7 mouse cellular contexts compared by ENCODE assay signal in the genomic region with DNA sequence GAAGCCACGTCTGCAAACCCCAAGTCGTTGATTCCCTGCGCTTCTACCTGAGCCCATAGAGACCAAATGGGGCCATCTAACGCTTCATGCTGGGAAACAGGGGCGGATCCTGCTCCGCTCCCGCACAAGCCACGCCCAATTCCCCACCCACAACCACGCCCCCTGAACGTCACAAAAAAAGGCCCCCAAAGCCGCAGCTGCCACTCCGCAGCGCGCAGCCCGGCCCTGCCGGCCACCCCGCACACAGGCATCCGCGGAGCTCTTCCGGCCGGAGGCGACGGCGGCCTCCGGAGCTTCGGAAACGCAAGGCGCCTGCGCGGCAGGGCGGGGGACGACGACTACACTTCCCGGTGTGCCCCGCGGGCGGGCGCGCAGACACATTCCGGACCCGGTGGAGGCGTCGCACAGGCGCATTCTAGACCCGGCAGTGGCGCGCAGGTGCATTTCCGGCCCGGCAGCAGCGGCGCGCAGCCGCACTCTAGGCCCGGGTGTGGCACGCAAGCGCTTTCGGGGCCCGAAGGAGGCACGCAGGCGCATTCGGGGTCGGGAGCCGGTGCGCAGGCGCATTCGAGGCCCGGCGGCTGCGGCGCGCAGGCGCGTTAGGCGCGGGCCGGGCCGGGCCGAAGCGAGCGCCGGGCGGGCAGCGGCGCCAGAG. TPM values are rescaled to one million over a fixed set of nuclear protein-coding genes. Genes with fewer than 3 reads are reported as not detected.
DNase-seq lines count a peak whose midpoint lies in the region; ATAC-seq lines count a peak whose summit lies in the region.

Cdc34 (plus strand) TSS at position 605 of the 655 bp plus-strand sequence.

- H3K36me3 ChIP-seq in embryonic facial prominence, embryonic 10.5 days (replicated peaks), result peaks cover 33% of the 10 kb centered on the region
- peaks cover 16% of the 10 kb centered on the region for H3K36me3 ChIP-seq in limb, embryonic 11.5 days (ENCODE audit: control insufficient read depth, insufficient read depth, low read length)
- H3K36me3 ChIP-seq in midbrain, embryonic 14.5 days (ENCODE audit: control insufficient read depth, insufficient read depth, low read length), result peaks cover 26% of the 10 kb centered on the region

- peak within 1 kb of the TSS; percentile 82 for H3K27ac ChIP-seq in embryonic facial prominence, embryonic 10.5 days (replicated peaks)
- H3K27ac ChIP-seq in limb, embryonic 11.5 days (replicated peaks; ENCODE audit: low read depth, low read length), result peak within 1 kb of the TSS; percentile 57
- H3K27ac ChIP-seq in midbrain, embryonic 14.5 days (replicated peaks; ENCODE audit: low read depth, low read length), result peak within 1 kb of the TSS; percentile 86

- no peaks in the 10 kb centered on the region for H3K9me3 ChIP-seq in embryonic facial prominence, embryonic 10.5 days
- H3K9me3 ChIP-seq in limb, embryonic 11.5 days (ENCODE audit: control insufficient read depth, low read length), result no peaks in the 10 kb centered on the region
- H3K9me3 ChIP-seq in midbrain, embryonic 14.5 days (ENCODE audit: control insufficient read depth, low read length), result no peaks in the 10 kb centered on the region

- ATAC-seq in granulocyte monocyte progenitor cell, adult 5-6 weeks (replicated peaks; ENCODE audit: poor library complexity, severe bottlenecking), result peak; percentile 80
- ATAC-seq in limb, embryonic 11.5 days (ENCODE audit: insufficient number of reproducible peaks, low FRiP score, low TSS enrichment, low read depth), result peak; percentile 93
- ATAC-seq in midbrain, embryonic 14.5 days (ENCODE audit: low FRiP score, low TSS enrichment), result peak; percentile 95

- peak within 1 kb of the TSS; percentile 67 for H3K4me3 ChIP-seq in embryonic facial prominence, embryonic 10.5 days
- H3K4me3 ChIP-seq in limb, embryonic 11.5 days (ENCODE audit: low read depth, low read length), result peak within 1 kb of the TSS; percentile 81
- peak within 1 kb of the TSS; percentile 75 for H3K4me3 ChIP-seq in midbrain, embryonic 14.5 days (replicated peaks; ENCODE audit: low read depth, low read length)

- no peaks in the 10 kb centered on the region for H3K27me3 ChIP-seq in embryonic facial prominence, embryonic 10.5 days (replicated peaks; ENCODE audit: low read depth, poor library complexity, severe bottlenecking)
- H3K27me3 ChIP-seq in limb, embryonic 11.5 days (ENCODE audit: control insufficient read depth, insufficient read depth, low read length), result no peaks in the 10 kb centered on the region
- no peaks in the 10 kb centered on the region for H3K27me3 ChIP-seq in midbrain, embryonic 14.5 days (ENCODE audit: control insufficient read depth, insufficient read depth, low read length)

- under 1% methylated on average over 84 of the region's 84 CpGs for WGBS in embryonic facial prominence, embryonic 10.5 days
- under 1% methylated on average over 66 of the region's 84 CpGs for WGBS in limb, embryonic 11.5 days
- under 1% methylated on average over 73 of the region's 84 CpGs for WGBS in midbrain, embryonic 14.5 days

- H3K9ac ChIP-seq in limb, embryonic 11.5 days (ENCODE audit: low read length), result peak within 1 kb of the TSS; percentile 79
- H3K9ac ChIP-seq in midbrain, embryonic 14.5 days (replicated peaks; ENCODE audit: low read length), result peak within 1 kb of the TSS; percentile 72

- peaks cover 26% of the 10 kb centered on the region for H3K4me1 ChIP-seq in embryonic facial prominence, embryonic 10.5 days
- H3K4me1 ChIP-seq in limb, embryonic 11.5 days (ENCODE audit: control insufficient read depth, insufficient read depth, low read length), result peaks cover 12% of the 10 kb centered on the region
- peaks cover 18% of the 10 kb centered on the region for H3K4me1 ChIP-seq in midbrain, embryonic 14.5 days (ENCODE audit: control insufficient read depth, insufficient read depth, low read length)

- peak; percentile 99 for DNase-seq in adrenal gland, postnatal 10 days
- peak; percentile 100 for DNase-seq in embryonic facial prominence, embryonic 10.5 days (ENCODE audit: low spot score)
- peak; percentile 99 for DNase-seq in kidney, adult 18-20 months
- DNase-seq in limb, embryonic 11.5 days (ENCODE audit: low spot score), result peak; percentile 98
- DNase-seq in midbrain, embryonic 14.5 days, result peak; percentile 100
- DNase-seq in spleen, adult 18-20 months, result peak; percentile 97 to 99

- H3K4me2 ChIP-seq in limb, embryonic 11.5 days (ENCODE audit: low read depth, severe bottlenecking), result peak within 1 kb of the TSS; percentile 85
- peak within 1 kb of the TSS; percentile 90 for H3K4me2 ChIP-seq in midbrain, embryonic 14.5 days (ENCODE audit: low read length)

RNA-seq across cellular contexts. Expression of gene Cdc34, which starts in this region (rescaled TPM):
- total RNA-seq in adrenal gland, postnatal 10 days (2021), result 10 to 100 TPM; 90.2 to 96.7 TPM
- polyA plus RNA-seq in embryonic facial prominence, embryonic 10.5 days (2016; fragmentation: Nextera tagmentation; extraction: Ambion mirVana), result 240 and 250 TPM in 2 replicates
- 110 and 115 TPM in 2 replicates for total RNA-seq in granulocyte monocyte progenitor cell, adult 5-6 weeks (2014; fragmentation: Nextera tagmentation)
- total RNA-seq in granulocyte monocyte progenitor cell, adult 5-6 weeks (2017), result 98.7 and 142 TPM in 2 replicates
- 171 and 175 TPM in 2 replicates for polyA plus RNA-seq in limb, embryonic 11.5 days (2014; fragmentation: Nextera tagmentation; extraction: Ambion mirVana)
- polyA plus RNA-seq in midbrain, embryonic 14.5 days (2014; fragmentation: Nextera tagmentation; extraction: Ambion mirVana), result 80.4 and 94.9 TPM in 2 replicates

Comparison
In these comparisons a context has a peak if more than half of its experiments do, and no peak if none do; other contexts are left out.
1. Peak in every context shown above with its lines: DNase-seq, ATAC-seq, H3K4me3 ChIP-seq and H3K27ac ChIP-seq.